Mouse (Mus musculus): ENCODE measurements at regions not wholly inside any gene's neighbourhood (a gene's known extent, or its start where the extent isn't known, plus 50 kb on each side); places are given as distances from the start of the nearest gene placed in this dataset.

GRCm38 (mm10) chr16:9341245-9341644, 511.3 kb downstream of the 1810013L24Rik start:
- no peak for DNase-seq (ENCODE audit: low spot score)

- DNase-seq (ENCODE audit: low spot score) = no peak
These were observed 523.9 kb downstream of the 1810013L24Rik start for GRCm38 (mm10) chr16:9353811-9354210.

GRCm38 (mm10) chr16:9354331-9355030, 524.6 kb downstream of the 1810013L24Rik start:
- DNase-seq (ENCODE audit: low spot score) = no peak

- DNase-seq (ENCODE audit: low spot score) = no peak
These were observed 528.8 kb downstream of the 1810013L24Rik start for GRCm38 (mm10) chr16:9358651-9359050.

GRCm38 (mm10) chr16:9359399-9360135, 529.7 kb downstream of the 1810013L24Rik start:
- no peak for DNase-seq (ENCODE audit: low spot score)

GRCm38 (mm10) chr16:9360741-9361255, 530.9 kb downstream of the 1810013L24Rik start:
- no peak for DNase-seq (ENCODE audit: low spot score)

GRCm38 (mm10) chr16:9362116-9362515, 532.2 kb downstream of the 1810013L24Rik start:
- no peak for DNase-seq (ENCODE audit: low spot score)

GRCm38 (mm10) chr16:9364105-9364504, 534.2 kb downstream of the 1810013L24Rik start:
- DNase-seq (ENCODE audit: low spot score) = no peak

GRCm38 (mm10) chr16:9390986-9391385, 561.1 kb downstream of the 1810013L24Rik start:
- DNase-seq (ENCODE audit: low spot score) = no peak

GRCm38 (mm10) chr16:9404736-9405135, 574.8 kb downstream of the 1810013L24Rik start:
- DNase-seq (ENCODE audit: low spot score) = no peak

- DNase-seq (ENCODE audit: low spot score) = no peak
These were observed 578.3 kb downstream of the 1810013L24Rik start for GRCm38 (mm10) chr16:9408196-9408595.

- DNase-seq (ENCODE audit: low spot score) = no peak
These were observed 564.9 kb downstream of the Grin2a start for GRCm38 (mm10) chr16:9430509-9430908.

- no peak for DNase-seq (ENCODE audit: low spot score)
These were observed 556.0 kb downstream of the Grin2a start for GRCm38 (mm10) chr16:9439300-9439856.

GRCm38 (mm10) chr16:9439891-9440290, 555.5 kb downstream of the Grin2a start:
- no peak for DNase-seq (ENCODE audit: low spot score)

- DNase-seq (ENCODE audit: low spot score) = no peak
These were observed 543.3 kb downstream of the Grin2a start for GRCm38 (mm10) chr16:9452058-9452457.

- no peak for DNase-seq (ENCODE audit: low spot score)
These were observed 537.8 kb downstream of the Grin2a start for GRCm38 (mm10) chr16:9457574-9457973.

GRCm38 (mm10) chr16:9462497-9462896, 532.9 kb downstream of the Grin2a start:
- DNase-seq (ENCODE audit: low spot score) = no peak

- DNase-seq (ENCODE audit: low spot score) = no peak
These were observed 526.0 kb downstream of the Grin2a start for GRCm38 (mm10) chr16:9469394-9469793.

GRCm38 (mm10) chr16:9485291-9485690, 510.1 kb downstream of the Grin2a start:
- no peak for DNase-seq (ENCODE audit: low spot score)

- DNase-seq (ENCODE audit: low spot score) = no peak
These were observed 497.1 kb downstream of the Grin2a start for GRCm38 (mm10) chr16:9498301-9498700.

- DNase-seq (ENCODE audit: low spot score) = no peak
These were observed 493.6 kb downstream of the Grin2a start for GRCm38 (mm10) chr16:9501713-9502112.

GRCm38 (mm10) chr16:9509666-9510065, 485.7 kb downstream of the Grin2a start:
- DNase-seq (ENCODE audit: low spot score) = no peak

- no peak for DNase-seq (ENCODE audit: low spot score)
These were observed 480.8 kb downstream of the Grin2a start for GRCm38 (mm10) chr16:9514538-9514937.
